Mouse (Mus musculus) heart, embryonic 16.5 days (tissue): Measurements from ENCODE around the gene Polm. TPM values are rescaled to one million over a fixed set of nuclear protein-coding genes. Genes with fewer than 3 reads are reported as not detected.
A peak's percentile ranks its signal among the peaks of the same experiment; 100 is the strongest.

ENCODE experiments used
- ATAC-seq: fragments of 200-750 bp; cut with Nextera tagmentation; replicated peaks from 2 replicates; pipeline ENCODE4 v1.8.0; 2017; ENCODE audit warnings: moderate number of reproducible peaks; ENCODE audit not compliant: insufficient read depth, low FRiP score; ENCODE audit errors: extremely low read depth
- H3K27ac ChIP-seq: fragments of 300-500 bp; sonication (generic); 2 replicates; pipeline ENCODE4 v1.5.1; 2014; ENCODE audit warnings: mild to moderate bottlenecking, low read length, control low read depth, moderate library complexity
- H3K27me3 ChIP-seq: fragments of 300-500 bp; sonication (generic); 2 replicates; pipeline ENCODE4 v1.6.1; 2014; ENCODE audit warnings: low read length, mixed read lengths; ENCODE audit not compliant: control insufficient read depth, insufficient read depth
- H3K36me3 ChIP-seq: fragments of 300-500 bp; sonication (generic); 2 replicates; pipeline ENCODE4 v1.6.1; 2014; ENCODE audit not compliant: control insufficient read depth, insufficient read depth
- H3K4me1 ChIP-seq: fragments of 300-500 bp; sonication (generic); 2 replicates; pipeline ENCODE4 v1.6.1; 2014; ENCODE audit warnings: low read length, mixed read lengths; ENCODE audit not compliant: control insufficient read depth, insufficient read depth
- H3K4me2 ChIP-seq: fragments of 300-500 bp; sonication (generic); 2 replicates; pipeline ENCODE4 v1.6.1; 2014; ENCODE audit warnings: low read depth, mild to moderate bottlenecking, control low read depth, low read length
- H3K4me3 ChIP-seq: fragments of 300-500 bp; sonication (generic); 2 replicates; pipeline ENCODE4 v1.5.1; 2014; ENCODE audit warnings: mild to moderate bottlenecking, control low read depth, low read length
- H3K9ac ChIP-seq: fragments of 300-500 bp; sonication (generic); 2 replicates; pipeline ENCODE4 v1.6.1; 2014; ENCODE audit warnings: low read length, control low read depth
- H3K9me3 ChIP-seq: fragments of 300-500 bp; sonication (generic); replicated peaks from 2 replicates; pipeline ENCODE4 v1.6.1; 2016; ENCODE audit warnings: low read length; ENCODE audit not compliant: control insufficient read depth
- WGBS: fragments of 180-500 bp; shearing (Covaris S2); extraction: QIAGEN DNeasy Blood & Tissue Kit; methylation state at CpG from one replicate; pipeline ENCODE4 v1.1.7; 2014; 5-methylcytosine and 5-hydroxymethylcytosine counted together
- polyA plus RNA-seq: library from polyadenylated mRNA; unstranded; fragments of >200 nt; fragmentation: Nextera tagmentation; extraction: Ambion mirVana; gene quantifications from 2 replicates; pipeline ENCODE4 v1.2.1, GENCODE M21; 2015

Polm gene
- polyA plus RNA-seq, 1 experiment from 2014 or later, result 6.4 TPM

DNA sequence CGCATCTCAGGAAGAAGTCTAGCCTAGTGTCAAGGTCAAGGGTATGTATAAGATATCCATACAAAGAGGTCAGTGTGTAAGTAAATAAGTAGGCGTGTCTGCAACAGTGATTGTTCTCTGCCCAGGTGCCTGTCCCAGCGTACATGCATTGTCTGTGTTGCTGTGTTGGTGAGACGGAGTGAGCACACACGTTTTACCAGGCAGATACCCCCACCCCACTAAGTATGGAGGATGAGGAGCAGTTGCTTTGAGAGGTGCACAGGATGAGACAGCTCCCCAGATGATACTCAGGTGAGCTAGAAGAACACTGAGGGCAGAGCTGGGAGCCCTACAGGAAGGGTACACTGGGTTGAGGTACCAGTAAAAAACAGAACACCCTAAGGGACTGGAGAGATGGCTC is 33.6 kb downstream of the Polm start:
- no peaks in the 10 kb centered on the region for H3K27me3 ChIP-seq
- WGBS, result 59% methylated on average over 5 of the region's 5 CpGs
- no peak overlapping the region for H3K4me3 ChIP-seq
- H3K4me2 ChIP-seq, result peak overlapping the region; percentile 25
- peak overlapping the region; percentile 76 for H3K27ac ChIP-seq
- H3K4me1 ChIP-seq, result peaks cover 21% of the 10 kb centered on the region
- H3K9me3 ChIP-seq, result no peaks in the 10 kb centered on the region
- H3K9ac ChIP-seq, result 0 out of 2 replicates have a peak overlapping the region, but pooled peaks have one; percentile 28
- no peak for ATAC-seq
- H3K36me3 ChIP-seq, result peaks cover 9% of the 10 kb centered on the region; the same call in 1 of the 2 replicates

- Histone ChIP-seq H3K4me3 (peak within 1 kb of the TSS; percentile 70), H3K4me1 (peaks cover 21% of the 10 kb centered on the region), H3K27ac (peak within 1 kb of the TSS; percentile 91), H3K9me3 (no peaks in the 10 kb centered on the region), H3K27me3 (no peaks in the 10 kb centered on the region), H3K9ac (peak within 1 kb of the TSS; percentile 76), H3K4me2 (peak within 1 kb of the TSS; percentile 55), H3K36me3 (peaks cover 15% of the 10 kb centered on the region; the same call in 1 of the 2 replicates)
- ATAC-seq, result peak; percentile 86
- 21% methylated on average over 8 of the region's 8 CpGs for WGBS
Observed at GRCm38 (mm10) chr11:5803551-5803981, 34.2 kb downstream of the Polm start, which contains the start of gene Pgam2. Pgam2 (minus strand) TSS chr11:5803733.

- Histone ChIP-seq H3K4me1 (peaks cover 21% of the 10 kb centered on the region), H3K27me3 (no peaks in the 10 kb centered on the region), H3K36me3 (peaks cover 15% of the 10 kb centered on the region; the same call in 1 of the 2 replicates), H3K9ac (peak overlapping the region; percentile 76), H3K4me3 (peak overlapping the region; percentile 70), H3K9me3 (no peaks in the 10 kb centered on the region), H3K4me2 (peak overlapping the region; percentile 55), H3K27ac (peak overlapping the region; percentile 91)
- ATAC-seq, result no peak
- WGBS, result 44% methylated on average over 8 of the region's 8 CpGs
Observed at GRCm38 (mm10) chr11:5802457-5803217, 35.2 kb downstream of the Polm start.

- peaks cover 19% of the 10 kb centered on the region for H3K36me3 ChIP-seq
- H3K4me2 ChIP-seq, result peak overlapping the region; percentile 55
- H3K9me3 ChIP-seq, result no peaks in the 10 kb centered on the region
- peak overlapping the region; percentile 76 for H3K9ac ChIP-seq
- no peaks in the 10 kb centered on the region for H3K27me3 ChIP-seq
- H3K27ac ChIP-seq, result peak overlapping the region; percentile 91
- WGBS, result 36% methylated on average over 12 of the region's 12 CpGs
- ATAC-seq, result 0 out of 2 replicates have a peak, but pooled peaks have one; percentile 15
- H3K4me1 ChIP-seq, result peaks cover 21% of the 10 kb centered on the region
- H3K4me3 ChIP-seq, result peak overlapping the region; percentile 70
Observed at GRCm38 (mm10) chr11:5802005-5802404, 35.8 kb downstream of the Polm start.

- Histone ChIP-seq H3K4me1 (peaks cover 21% of the 10 kb centered on the region), H3K4me3 (peak overlapping the region; percentile 70), H3K9me3 (no peaks in the 10 kb centered on the region), H3K27ac (peak overlapping the region; percentile 91), H3K36me3 (peaks cover 24% of the 10 kb centered on the region), H3K4me2 (peak overlapping the region; percentile 55), H3K27me3 (no peaks in the 10 kb centered on the region), H3K9ac (peak overlapping the region; percentile 76)
- ATAC-seq, result no peak
- 87% methylated on average over 16 of the region's 16 CpGs for WGBS
Observed at GRCm38 (mm10) chr11:5801511-5801910, 36.3 kb downstream of the Polm start.

DNA sequence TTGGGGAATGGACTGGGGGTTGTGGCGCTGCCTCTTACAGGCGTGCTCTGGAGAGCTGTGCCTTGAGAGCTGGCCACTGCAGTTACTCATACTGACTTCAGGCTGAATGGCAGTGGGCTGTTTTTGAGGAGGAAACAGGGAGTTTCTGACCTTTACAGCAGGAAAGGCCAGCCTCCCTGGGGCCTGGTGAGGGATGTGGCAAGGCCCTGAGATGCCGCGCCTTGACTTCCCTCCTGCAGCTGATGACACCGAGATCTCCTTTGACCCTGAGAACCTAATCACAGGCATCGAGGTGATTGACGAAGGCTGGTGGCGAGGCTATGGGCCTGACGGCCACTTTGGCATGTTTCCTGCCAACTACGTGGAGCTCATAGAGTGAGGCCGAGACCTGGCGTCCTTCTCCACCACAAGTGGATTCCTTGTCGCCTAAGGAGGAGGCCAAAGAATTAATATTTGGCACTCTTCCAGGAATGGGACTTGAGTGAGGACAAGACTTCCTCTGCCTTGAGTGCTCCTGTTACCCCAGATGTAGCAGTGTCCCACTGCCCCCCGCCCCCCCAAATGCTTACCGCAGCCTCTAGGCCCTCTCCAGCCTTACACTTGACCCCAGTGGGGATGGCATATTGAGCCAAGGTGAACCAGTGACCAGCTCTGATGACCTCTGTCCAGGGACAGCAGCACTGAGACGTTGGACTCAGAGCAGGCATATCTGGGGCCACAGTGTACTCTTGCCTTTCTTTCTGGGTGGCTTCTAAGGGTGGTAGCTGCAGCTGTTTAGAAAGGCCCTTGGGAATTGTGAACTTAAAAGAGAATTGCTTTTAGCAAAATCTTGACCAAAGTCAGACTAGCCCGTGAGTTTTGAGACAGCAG is 38.0 kb downstream of the Polm start:
- peaks cover 27% of the 10 kb centered on the region for H3K36me3 ChIP-seq
- H3K4me1 ChIP-seq, result peaks cover 25% of the 10 kb centered on the region
- H3K9me3 ChIP-seq, result no peaks in the 10 kb centered on the region
- peak overlapping the region; percentile 54 for H3K27ac ChIP-seq
- no peak for ATAC-seq
- WGBS, result 57% methylated on average over 17 of the region's 17 CpGs
- H3K4me2 ChIP-seq, result no peak overlapping the region
- no peak overlapping the region for H3K9ac ChIP-seq
- H3K27me3 ChIP-seq, result no peaks in the 10 kb centered on the region
- H3K4me3 ChIP-seq, result no peak overlapping the region

DNA sequence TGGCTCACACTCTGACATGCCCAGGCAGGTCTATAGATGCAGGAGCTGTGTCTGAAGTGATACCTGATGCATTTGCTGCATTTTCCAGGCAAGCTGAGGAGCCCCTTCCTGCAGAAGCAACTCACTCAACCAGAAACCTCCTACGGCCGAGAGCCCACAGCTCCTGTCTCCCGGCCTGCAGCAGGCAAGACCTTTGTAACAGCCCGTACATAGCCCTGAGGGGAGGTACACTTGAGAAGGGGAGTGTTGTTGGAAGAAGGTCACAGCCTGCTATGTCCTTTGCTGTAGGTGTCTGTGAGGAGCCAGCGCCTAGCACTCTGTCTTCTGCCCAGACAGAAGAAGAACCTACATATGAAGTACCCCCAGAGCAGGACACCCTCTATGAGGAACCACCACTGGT is 39.9 kb downstream of the Polm start:
- H3K9me3 ChIP-seq, result no peaks in the 10 kb centered on the region
- ATAC-seq, result no peak
- WGBS, result 88% methylated on average over 5 of the region's 5 CpGs

DNA sequence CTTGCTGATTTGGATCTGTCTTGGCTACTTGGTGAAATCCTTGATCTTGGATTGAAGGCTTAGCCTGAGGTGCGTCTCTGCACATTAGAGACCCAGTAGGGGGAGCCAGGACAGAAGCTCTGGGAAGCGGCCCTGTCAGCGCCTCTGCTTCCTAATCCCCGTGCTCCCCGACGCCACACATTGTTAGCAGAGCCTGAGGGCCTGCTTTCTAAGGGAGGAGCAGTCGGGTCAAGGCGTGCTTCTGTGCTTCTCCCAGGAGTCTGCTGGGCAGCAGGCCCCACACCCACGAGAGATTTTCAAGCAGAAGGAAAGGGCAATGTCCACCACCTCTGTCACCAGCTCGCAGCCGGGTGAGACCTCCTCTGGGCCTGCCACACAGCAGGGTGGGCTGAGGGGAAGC is 40.4 kb downstream of the Polm start:
- Histone ChIP-seq H3K4me3 (no peak overlapping the region), H3K4me1 (peaks cover 20% of the 10 kb centered on the region), H3K9me3 (no peaks in the 10 kb centered on the region), H3K9ac (no peak overlapping the region), H3K27me3 (no peaks in the 10 kb centered on the region), H3K36me3 (peaks cover 35% of the 10 kb centered on the region), H3K27ac (no peak overlapping the region), H3K4me2 (no peak overlapping the region)
- 62% methylated on average over 11 of the region's 11 CpGs for WGBS
- no peak for ATAC-seq

More for the DNA sequence above, 39.9 kb downstream of the Polm start:
- H3K9ac ChIP-seq, result no peak overlapping the region
- peaks cover 20% of the 10 kb centered on the region for H3K4me1 ChIP-seq
- peaks cover 33% of the 10 kb centered on the region for H3K36me3 ChIP-seq
- no peak overlapping the region for H3K4me3 ChIP-seq
- no peak overlapping the region for H3K4me2 ChIP-seq
- no peak overlapping the region for H3K27ac ChIP-seq
- H3K27me3 ChIP-seq, result no peaks in the 10 kb centered on the region
